Mouse (Mus musculus): ENCODE measurements around the gene Aen. TPM values are rescaled to one million over a fixed set of nuclear protein-coding genes. Genes with fewer than 3 reads are reported as not detected.

Gene Aen
- total RNA-seq (2021) = 10 to 100 TPM; 37.8 to 39.2 TPM
- long read RNA-seq, experiment 1, full-length matches to known transcripts = 59 of 82 reads
- long read RNA-seq, experiment 1, partial matches to known transcripts = 14 of 82 reads
- long read RNA-seq, experiment 1, other reads (novel, unspliced or antisense) = 9 of 82 reads
- long read RNA-seq, experiment 2, full-length matches to known transcripts = 23 of 26 reads
- long read RNA-seq, experiment 2, partial matches to known transcripts = 2 of 26 reads
- long read RNA-seq, experiment 2, other reads (novel, unspliced or antisense) = 1 of 26 reads

GRCm38 (mm10) chr7:78895653-78896333 lies at the start of gene Aen:
Gene Aen (plus strand): TSS chr7:78895854.
- peak; percentile 99 for DNase-seq

DNA sequence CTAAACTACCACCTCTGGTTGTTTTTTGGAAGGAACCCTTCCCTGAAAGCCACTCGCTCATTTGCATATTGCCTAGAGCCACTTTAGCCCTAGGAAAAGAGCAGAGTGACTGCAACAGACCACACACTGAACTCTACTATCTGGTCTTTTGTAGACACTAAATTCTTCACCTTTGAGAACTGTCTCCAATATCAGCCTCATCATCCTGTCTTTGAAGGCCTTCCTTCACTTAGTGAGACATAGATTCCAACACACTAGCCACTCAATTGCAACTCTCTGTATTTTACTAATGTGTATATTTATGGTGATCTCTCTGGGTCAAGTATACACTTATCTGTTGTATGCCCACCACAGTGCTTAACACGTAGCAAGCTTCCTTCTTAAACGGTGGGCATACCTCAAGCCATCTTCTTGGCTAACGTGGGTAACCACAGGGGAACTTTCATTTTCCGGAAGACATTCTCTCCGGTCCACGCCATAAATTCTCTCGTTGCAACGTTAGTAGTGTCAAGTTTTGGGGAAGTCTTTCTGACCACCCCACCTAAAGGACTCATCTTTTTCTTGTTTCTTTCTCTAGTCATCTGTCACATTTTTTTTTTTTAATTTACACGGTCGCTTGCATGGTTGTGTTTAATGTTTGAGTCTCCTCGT lies 49.5 kb upstream of the Aen start:
- no peak for DNase-seq

GRCm38 (mm10) chr7:78846737-78847434 lies 48.8 kb upstream of the Aen start, which contains the start of gene Det1:
Gene Det1 (minus strand): TSS chr7:78847263.
- peak; percentile 94 to 97 for DNase-seq

DNA sequence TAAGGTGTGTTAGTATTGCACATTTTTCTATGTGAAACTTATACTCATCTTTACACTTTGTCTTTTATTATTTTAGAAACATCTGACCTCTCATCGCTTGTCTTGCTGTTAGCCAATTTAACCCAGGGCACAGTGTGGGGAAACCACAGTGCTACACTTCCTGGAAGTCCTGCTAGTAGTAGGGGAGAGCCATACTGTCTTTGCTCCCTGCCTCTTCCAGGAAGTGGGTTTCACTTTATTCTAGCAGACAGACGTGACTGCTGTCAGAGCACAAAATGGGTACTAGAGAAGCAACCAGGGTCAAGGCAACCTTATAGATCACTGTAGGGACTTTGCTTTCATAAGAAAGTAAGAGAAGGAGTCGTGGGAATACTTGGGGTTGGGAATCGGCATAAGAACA lies 41.6 kb upstream of the Aen start:
- DNase-seq = no peak

GRCm38 (mm10) chr7:78855044-78855655 lies 40.5 kb upstream of the Aen start:
- DNase-seq = no peak

- DNase-seq = no peak
Measured at GRCm38 (mm10) chr7:78863796-78864445, 31.7 kb upstream of the Aen start.

DNA sequence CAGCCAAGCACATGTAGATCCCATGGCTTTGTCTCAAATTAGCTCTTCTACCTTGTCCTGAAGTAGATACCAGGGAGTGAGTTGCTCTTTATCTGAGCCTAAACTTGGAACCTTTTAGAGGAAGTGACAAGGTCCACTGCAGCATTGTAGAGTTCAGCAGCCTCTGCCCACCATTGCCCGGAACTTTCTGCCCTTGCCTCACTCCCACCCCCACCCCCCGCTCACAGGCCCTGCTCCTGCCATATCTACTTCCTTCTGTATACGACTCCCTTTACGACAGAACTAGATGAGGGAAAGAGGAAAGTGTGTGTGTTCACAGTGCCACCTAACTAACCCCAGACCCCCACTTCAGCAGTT lies 31.2 kb upstream of the Aen start:
- DNase-seq = no peak

GRCm38 (mm10) chr7:78865212-78865949 lies 30.3 kb upstream of the Aen start:
- no peak for DNase-seq

DNA sequence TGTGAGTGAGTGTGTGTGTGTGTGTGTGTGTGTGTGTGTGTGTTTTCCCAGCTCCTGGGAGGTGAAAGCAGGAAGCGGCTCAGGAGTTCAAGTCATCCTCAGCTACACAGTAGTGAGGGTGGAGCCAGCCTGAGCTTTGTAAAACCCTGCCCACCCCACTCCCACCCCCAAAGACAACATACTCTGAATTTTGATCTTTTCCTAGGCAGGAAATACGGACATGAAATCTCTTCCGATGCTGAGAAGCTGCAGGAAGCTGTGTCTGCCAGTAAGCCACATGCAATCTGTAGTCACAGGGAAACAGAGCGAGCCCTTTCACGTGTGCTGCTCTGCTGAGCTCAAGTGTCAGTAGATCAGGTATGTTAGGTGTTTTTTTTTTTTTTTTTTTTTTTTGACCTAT lies 26.9 kb upstream of the Aen start:
- no peak for DNase-seq

GRCm38 (mm10) chr7:78872366-78872765 lies 23.3 kb upstream of the Aen start:
- no peak for DNase-seq

DNA sequence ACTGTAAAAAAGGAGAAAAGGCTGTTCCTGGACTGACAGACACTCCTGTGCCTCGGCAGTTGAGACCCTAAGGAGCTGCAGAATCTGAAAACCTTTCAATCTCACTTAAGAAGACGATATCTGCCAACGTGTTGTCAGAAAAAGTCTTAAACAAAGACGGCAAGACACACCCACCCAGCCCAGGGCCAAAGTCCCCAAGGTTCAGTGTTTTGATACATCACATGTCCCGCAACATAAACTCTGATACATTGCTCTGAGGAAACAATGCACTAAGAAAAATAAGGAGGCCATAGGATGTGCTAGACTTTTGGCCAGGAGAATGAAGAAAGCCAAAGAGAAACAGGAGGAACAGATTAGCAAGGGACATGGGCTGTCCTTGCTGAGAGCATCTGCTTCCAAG lies 22.8 kb upstream of the Aen start:
- no peak for DNase-seq

DNA sequence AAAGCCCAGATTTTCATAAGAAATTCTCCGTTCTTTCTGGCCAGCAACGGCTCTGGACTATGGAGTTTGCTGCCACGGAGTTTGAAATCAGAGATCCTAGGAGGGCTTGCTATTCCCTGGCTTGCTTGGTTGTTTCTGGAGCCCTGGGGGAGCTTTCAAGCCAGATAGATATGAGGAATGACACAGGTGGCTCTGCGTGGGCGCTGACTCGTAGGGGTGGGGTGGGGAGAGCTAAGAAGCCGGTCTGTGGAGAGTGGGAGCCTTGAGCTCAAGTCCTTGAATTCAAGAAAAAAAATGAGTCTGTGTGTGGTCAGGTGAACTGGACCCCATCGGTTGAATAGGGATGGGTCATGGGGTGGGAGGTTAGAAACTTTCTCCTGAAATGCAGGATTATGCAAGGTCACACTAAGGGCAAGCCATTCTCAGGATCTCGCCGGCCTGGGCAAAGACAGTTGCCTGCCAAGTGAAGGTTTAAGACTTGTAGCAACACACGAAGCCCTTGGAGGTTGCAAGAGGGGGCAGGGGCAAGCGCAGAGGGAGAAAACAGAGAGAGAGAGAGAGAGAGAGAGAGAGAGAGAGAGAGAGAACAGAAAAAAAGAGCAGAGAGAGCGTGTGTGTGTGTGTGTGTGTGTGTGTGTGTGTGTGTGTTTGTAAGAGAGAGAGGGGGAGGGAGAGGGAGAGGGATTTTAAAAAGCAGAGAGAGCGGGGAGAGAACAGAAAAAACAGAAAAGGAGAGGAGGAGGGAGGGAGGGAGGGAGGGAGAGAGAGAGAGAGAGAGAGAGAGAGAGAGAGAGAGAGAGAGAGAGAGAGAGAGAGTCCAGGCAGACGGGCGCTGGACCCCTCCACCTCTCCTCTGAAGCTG lies 13.8 kb upstream of the Aen start:
- no peak for DNase-seq

DNA sequence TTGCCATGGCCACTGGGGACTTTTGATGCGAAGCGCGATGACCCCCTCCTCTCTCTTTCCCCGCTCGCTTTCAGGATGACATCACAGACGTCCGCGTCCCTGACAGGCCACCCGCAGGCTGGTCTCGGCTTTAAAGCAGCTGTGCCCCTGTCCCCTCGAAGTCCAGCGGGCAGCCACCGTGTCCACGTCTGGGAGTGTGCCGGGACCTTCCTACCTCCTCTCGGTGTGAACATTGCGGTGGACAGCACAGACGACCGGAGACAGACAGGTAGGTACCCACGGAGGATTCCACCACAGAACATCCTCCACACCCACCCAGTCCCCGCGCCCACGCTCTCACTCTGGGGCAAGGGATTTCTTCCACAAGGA lies 13.2 kb upstream of the Aen start:
- DNase-seq = peak; percentile 30 to 46

- peak in 1 of 2 experiments; percentile 28 for DNase-seq
Measured at GRCm38 (mm10) chr7:78883016-78883725, 12.5 kb upstream of the Aen start.

DNA sequence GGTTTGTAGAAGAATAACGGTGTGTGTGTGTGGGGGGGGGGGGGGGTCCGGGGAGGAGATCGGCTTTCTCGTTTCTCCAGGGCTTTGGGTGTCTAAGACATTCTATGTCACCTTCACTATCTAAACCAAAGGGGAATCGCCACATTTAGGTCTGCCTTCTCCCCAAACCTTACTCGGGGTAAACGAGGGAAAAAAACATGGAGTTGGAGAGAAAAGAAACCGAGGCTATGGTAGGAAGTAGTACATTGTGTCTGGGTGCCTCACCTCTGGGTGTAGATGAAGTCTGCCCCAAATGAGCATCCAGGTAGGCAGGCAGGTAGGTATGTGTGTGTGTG lies 12.0 kb upstream of the Aen start:
- no peak for DNase-seq

- no peak for DNase-seq
Measured at GRCm38 (mm10) chr7:78884139-78884538, 11.5 kb upstream of the Aen start.

DNA sequence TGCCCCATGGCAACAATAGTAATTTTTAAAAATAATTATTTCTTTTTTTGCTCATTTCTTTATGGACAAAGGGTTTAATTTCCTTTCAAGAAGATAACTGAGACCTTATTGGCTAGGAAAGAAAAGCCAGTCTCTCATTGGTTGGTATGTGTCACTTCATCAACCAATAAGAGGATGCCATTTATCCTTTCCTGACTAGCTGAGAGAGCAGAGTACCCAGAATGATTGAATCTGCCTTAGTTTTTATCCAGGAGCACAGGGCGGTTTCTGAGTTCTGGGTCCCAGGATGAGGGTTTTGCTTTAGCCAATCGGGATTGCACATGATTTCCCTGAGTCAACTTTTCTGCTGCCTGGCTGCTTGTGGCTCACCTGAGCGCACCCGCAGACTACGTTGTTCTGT lies 10.2 kb upstream of the Aen start:
- DNase-seq = no peak

- no peak for DNase-seq
Measured at GRCm38 (mm10) chr7:78886496-78886895, 9.2 kb upstream of the Aen start.

DNA sequence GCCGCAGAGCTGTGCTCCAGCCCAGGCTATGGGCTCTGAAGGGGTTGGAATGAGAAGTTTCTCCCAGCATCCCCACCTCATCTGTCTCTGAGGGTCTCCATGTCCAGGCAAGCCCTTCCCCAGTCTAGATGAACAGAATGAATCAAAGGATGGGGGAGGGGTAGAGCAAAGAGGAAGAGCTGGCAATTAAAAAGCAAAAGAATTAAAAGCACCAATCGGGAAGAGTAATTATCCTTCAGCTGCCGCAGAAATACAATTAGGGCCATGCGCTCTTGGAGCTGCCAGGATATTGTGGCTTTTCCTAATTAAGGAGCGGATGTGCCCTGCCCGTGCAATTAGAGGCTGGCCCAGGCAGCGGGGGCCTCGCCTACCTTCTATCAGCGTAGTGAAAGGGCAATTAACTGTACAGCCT lies 8.2 kb upstream of the Aen start:
- DNase-seq = no peak

DNA sequence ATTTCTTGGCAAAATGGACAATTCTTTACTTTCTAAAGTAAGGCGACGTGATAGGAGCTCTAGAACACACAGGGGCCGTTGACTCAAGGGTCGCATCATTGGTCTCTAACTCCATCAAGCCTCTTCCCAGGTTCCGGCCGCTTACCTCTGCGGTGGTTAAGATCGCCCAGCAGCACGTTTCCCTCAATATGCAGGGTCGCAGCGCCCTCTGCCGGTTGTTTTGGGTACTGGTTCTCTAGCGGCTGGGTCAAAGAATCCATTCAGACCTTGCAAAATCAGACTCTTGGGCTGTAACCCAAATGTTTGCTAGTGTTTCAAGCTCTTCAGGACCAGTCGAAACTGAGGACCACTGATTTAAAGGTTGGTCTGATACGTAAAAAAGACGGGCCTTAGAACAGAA lies 5.0 kb upstream of the Aen start:
- DNase-seq = peak; percentile 90 to 91

All from adrenal gland, postnatal 36 days (tissue).